ENCODE assay signal across 23 mouse cellular contexts in the genomic region with DNA sequence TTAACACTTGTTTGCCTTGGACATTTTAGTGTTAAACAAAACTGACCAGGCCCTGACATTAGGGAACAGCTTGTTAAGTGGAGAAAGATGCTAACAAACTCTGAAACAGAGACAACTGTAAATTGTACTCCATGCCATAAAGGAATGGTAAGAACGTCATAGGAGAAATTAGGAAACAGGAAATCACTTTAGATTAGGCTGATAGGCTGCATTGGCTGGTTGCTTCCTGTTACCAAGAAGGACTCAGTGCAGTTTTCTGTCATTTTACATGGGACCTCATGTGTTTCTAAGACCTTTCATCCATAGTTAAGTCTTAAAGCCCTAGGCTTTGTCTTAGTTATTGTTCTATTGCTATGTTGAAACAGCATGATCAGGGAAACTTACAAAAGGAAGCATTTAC.
"Had no signal": no experiment of that assay in that cellular context is flagged by ENCODE, and none has a peak within 500 bp of the region (broad histone marks: within the 10 kb centered on the region; RNA-seq: fewer than 3 reads in every experiment).

No protein-coding gene starts in this region.

- H3K36me3 ChIP-seq: limb, embryonic 12.5 days; limb, embryonic 15.5 days; lung, embryonic 15.5 days; midbrain, embryonic 12.5 days; midbrain, embryonic 15.5 days; neural tube, embryonic 13.5 days had no signal

- DNase-seq: kidney, adult 9 months; kidney, postnatal 25 days; layer of hippocampus, postnatal 36 days; left cerebral cortex, postnatal 4 days; lung, adult 18-20 months; lung, postnatal 10 days; lung, postnatal 36 days; right cerebral cortex, postnatal 14 days; right cerebral cortex, postnatal 4 days; thymus, adult 2 months; thymus, postnatal 14 days; thymus, postnatal 4 days had no signal

- ATAC-seq: midbrain, embryonic 15.5 days had no signal

- H3K4me2 ChIP-seq: limb, embryonic 12.5 days; limb, embryonic 15.5 days; liver, embryonic 11.5 days; lung, embryonic 15.5 days; midbrain, embryonic 12.5 days; midbrain, embryonic 15.5 days; neural tube, embryonic 13.5 days had no signal

- H3K9me3 ChIP-seq: limb, embryonic 12.5 days; limb, embryonic 15.5 days; lung, embryonic 15.5 days; midbrain, embryonic 12.5 days; midbrain, embryonic 15.5 days; neural tube, embryonic 13.5 days had no signal

- H3K27me3 ChIP-seq: limb, embryonic 12.5 days; limb, embryonic 15.5 days; lung, embryonic 15.5 days; midbrain, embryonic 12.5 days; midbrain, embryonic 15.5 days; neural tube, embryonic 13.5 days had no signal

- H3K4me1 ChIP-seq: limb, embryonic 12.5 days; limb, embryonic 15.5 days; lung, embryonic 15.5 days; midbrain, embryonic 12.5 days; midbrain, embryonic 15.5 days; neural tube, embryonic 13.5 days had no signal

- H3K9ac ChIP-seq: limb, embryonic 12.5 days; limb, embryonic 15.5 days; liver, embryonic 14.5 days; lung, embryonic 15.5 days; midbrain, embryonic 12.5 days; midbrain, embryonic 15.5 days; neural tube, embryonic 13.5 days had no signal

- H3K4me3 ChIP-seq: left cerebral cortex, adult 2 months; limb, embryonic 12.5 days; limb, embryonic 15.5 days; lung, embryonic 15.5 days; midbrain, embryonic 12.5 days; midbrain, embryonic 15.5 days; myocyte; neural tube, embryonic 13.5 days had no signal

- H3K27ac ChIP-seq: left cerebral cortex, adult 2 months; limb, embryonic 12.5 days; limb, embryonic 15.5 days; liver, embryonic 14.5 days; lung, embryonic 15.5 days; midbrain, embryonic 12.5 days; midbrain, embryonic 15.5 days; neural tube, embryonic 13.5 days; stomach, postnatal 0 days had no signal
